Mouse (Mus musculus) liver, adult 2 months (tissue): Measurements from ENCODE around the gene Zfp62. TPM values are rescaled to one million over a fixed set of nuclear protein-coding genes. Genes with fewer than 3 reads are reported as not detected.

ENCODE experiments used
- DNase-seq: peaks from one replicate; pipeline ENCODE4 v3.0.0-alpha.2; 2011; ENCODE audit warnings: low read depth, low spot score; ENCODE audit errors: extremely low read depth
- H3K27ac ChIP-seq: fragments of 200-500 bp; replicated peaks from 2 replicates; pipeline ENCODE4 v1.5.1; 2012; ENCODE audit warnings: low read depth, mild to moderate bottlenecking, control low read depth, inconsistent platforms, low read length; ENCODE audit not compliant: insufficient read depth
- H3K27me3 ChIP-seq: fragments of 200-500 bp; 2 replicates; pipeline ENCODE4 v1.6.1; 2012; ENCODE audit warnings: mild to moderate bottlenecking, moderate library complexity, low read length, inconsistent platforms; ENCODE audit not compliant: control insufficient read depth, insufficient read depth
- H3K36me3 ChIP-seq: fragments of 200-500 bp; 2 replicates; pipeline ENCODE4 v1.6.1; 2012; ENCODE audit warnings: low read length, inconsistent platforms; ENCODE audit not compliant: control insufficient read depth, insufficient read depth
- H3K4me1 ChIP-seq: fragments of 200-500 bp; 2 replicates; pipeline ENCODE4 v1.6.1; 2011; ENCODE audit warnings: low read length; ENCODE audit not compliant: control insufficient read depth, insufficient read depth
- H3K4me3 ChIP-seq: fragments of 200-500 bp; 2 replicates; pipeline ENCODE4 v1.5.1; 2011; ENCODE audit warnings: low read depth, mild to moderate bottlenecking, control low read depth, low read length, moderate library complexity; ENCODE audit not compliant: insufficient read depth
- H3K79me2 ChIP-seq: fragments of 200-500 bp; 2 replicates; pipeline ENCODE4 v1.6.1; 2012; ENCODE audit warnings: inconsistent platforms, mild to moderate bottlenecking, low read length, moderate library complexity; ENCODE audit not compliant: control insufficient read depth, insufficient read depth
- H3K9ac ChIP-seq: fragments of 200-500 bp; 2 replicates; pipeline ENCODE4 v1.6.1; 2012; ENCODE audit warnings: low read depth, mild to moderate bottlenecking, control low read depth, inconsistent platforms, low read length
- CTCF ChIP-seq: fragments of 200-500 bp; IDR thresholded peaks from 2 replicates; pipeline ENCODE4 v1.5.1; 2011; ENCODE audit warnings: low read depth, low read length, control low read depth
- POLR2A ChIP-seq: fragments of 200-500 bp; IDR thresholded peaks from 2 replicates; pipeline ENCODE4 v1.6.1; 2011; ENCODE audit warnings: low read length, control low read depth; ENCODE audit not compliant: insufficient read depth; ENCODE audit errors: extremely low read depth
- WGBS: fragments of 180-500 bp; shearing (Covaris S2); methylation state at CpG from one replicate; pipeline ENCODE4 v1.1.7; 2018; 5-methylcytosine and 5-hydroxymethylcytosine counted together
- polyA plus RNA-seq: library from polyadenylated mRNA; depleted of rRNA; stranded (reverse); fragments of >200 nt; gene quantifications from 2 replicates; pipeline ENCODE4 v1.2.3, GENCODE M21; 2012
- total RNA-seq: library from RNA; depleted of rRNA; stranded (reverse); fragments of >200 nt; gene quantifications from 2 replicates; pipeline ENCODE4 v1.2.3, GENCODE M21; 2014

Zfp62 gene
- total and polyA plus RNA-seq, 2 experiments, result 1.4 to 18.3 TPM

DNA sequence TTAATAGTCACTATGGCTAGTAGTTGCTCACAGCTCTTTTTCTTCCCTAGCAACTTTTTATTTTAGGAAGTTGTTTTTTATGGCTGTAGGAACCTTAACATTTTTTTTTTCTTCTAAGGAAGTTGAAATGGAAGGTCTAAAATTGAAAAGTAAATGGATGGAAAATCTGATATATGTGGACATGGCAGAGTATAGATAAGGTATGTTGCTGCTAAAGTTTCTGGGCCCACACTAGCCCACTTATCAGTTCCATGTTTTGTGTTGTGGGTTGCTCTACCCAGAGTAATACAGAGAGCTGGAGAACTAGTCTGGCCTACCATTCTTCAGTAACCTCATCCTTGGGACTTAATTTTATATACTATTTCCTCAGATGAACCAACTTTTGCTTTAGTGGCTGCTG, 9.5 kb downstream of the Zfp62 start:
- Histone ChIP-seq H3K9ac (no peak overlapping the region), H3K36me3 (peaks cover 31% of the 10 kb centered on the region), H3K27ac (no peak overlapping the region), H3K79me2 (peaks cover 8% of the 10 kb centered on the region; the same call in 1 of the 2 replicates), H3K4me1 (peaks cover 9% of the 10 kb centered on the region; the same call in 1 of the 2 replicates), H3K4me3 (no peak overlapping the region), H3K27me3 (no peaks in the 10 kb centered on the region)
- DNase-seq, result no peak
- TF ChIP-seq POLR2A, result no peak
- TF ChIP-seq CTCF, result no peak

DNA sequence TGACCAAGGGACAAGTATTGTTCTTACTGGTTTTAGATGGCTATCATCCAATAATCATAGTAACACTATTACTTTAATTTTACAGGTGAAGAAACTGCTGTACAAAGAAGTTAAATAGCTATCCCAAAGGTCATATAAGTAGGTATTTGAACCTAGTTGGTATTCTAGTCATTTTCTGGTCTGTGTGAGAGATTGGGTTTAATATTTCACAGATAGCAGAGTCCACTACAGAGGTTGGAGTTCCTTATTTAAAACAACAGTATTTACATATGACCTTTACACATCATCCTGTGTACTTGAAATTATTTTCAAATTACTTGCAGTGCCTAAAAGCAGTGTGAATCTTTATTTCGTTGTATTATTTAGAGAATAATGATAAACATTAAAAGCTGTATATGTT, 10.4 kb downstream of the Zfp62 start:
- H3K9ac ChIP-seq, result no peak overlapping the region
- TF ChIP-seq CTCF (no peak), POLR2A (no peak)
- H3K27me3 ChIP-seq, result no peaks in the 10 kb centered on the region
- peaks cover 9% of the 10 kb centered on the region; the same call in 1 of the 2 replicates for H3K4me1 ChIP-seq
- no peak overlapping the region for H3K4me3 ChIP-seq
- H3K79me2 ChIP-seq, result peaks cover 6% of the 10 kb centered on the region; the same call in 1 of the 2 replicates
- 54% methylated on average over 1 of the region's 1 CpGs for WGBS
- H3K27ac ChIP-seq, result no peak overlapping the region
- DNase-seq, result peak; percentile 78
- H3K36me3 ChIP-seq, result peaks cover 31% of the 10 kb centered on the region

DNA sequence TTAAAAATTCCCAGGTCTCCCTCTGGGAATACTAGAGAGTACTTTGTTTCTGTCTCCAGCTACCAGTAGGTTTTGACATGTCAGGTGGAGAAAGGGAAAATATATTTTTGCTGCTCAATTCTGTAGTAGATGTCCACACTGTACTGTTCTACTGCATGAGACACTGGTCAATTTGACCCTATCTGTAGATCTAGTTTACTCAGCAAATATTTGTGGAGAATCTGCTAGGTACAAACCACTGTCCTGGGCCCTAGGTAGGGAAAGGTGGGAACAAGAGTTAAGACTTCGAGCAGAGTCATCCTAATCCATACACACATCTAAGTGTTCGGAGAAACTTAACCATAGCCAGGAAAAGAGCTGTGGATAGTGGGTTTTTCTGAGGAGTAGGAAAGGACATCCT, 16.2 kb downstream of the Zfp62 start:
- H3K9ac ChIP-seq, result no peak overlapping the region
- H3K27ac ChIP-seq, result no peak overlapping the region
- H3K4me3 ChIP-seq, result no peak overlapping the region
- no peaks in the 10 kb centered on the region for H3K27me3 ChIP-seq
- H3K36me3 ChIP-seq, result peaks cover 29% of the 10 kb centered on the region
- DNase-seq, result no peak
- no peaks in the 10 kb centered on the region for H3K79me2 ChIP-seq
- TF ChIP-seq POLR2A, result no peak
- no peak for TF ChIP-seq CTCF
- WGBS, result 40% methylated on average over 2 of the region's 2 CpGs
- no peaks in the 10 kb centered on the region; the same call in 1 of the 2 replicates for H3K4me1 ChIP-seq

DNA sequence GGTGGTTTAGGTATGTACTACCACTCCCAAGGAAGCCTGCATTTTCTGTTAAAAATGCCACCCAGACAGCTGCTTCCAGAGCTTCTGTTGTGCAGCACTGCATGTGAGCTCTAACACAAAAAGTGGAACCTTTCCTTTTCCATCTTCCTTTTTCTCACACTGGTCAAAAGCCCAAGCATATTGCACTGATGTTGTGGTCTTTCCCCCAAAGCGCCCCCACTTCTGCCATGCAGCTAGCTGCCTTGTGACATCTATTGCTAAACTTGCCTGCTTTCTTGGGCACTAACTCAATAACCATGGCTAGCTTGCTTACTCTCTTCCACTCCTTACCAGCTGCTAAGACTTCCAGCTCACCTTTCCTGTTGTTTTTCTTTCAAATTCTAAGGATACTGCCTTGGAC, 21.4 kb downstream of the Zfp62 start:
- no peak overlapping the region for H3K27ac ChIP-seq
- 46% methylated on average over 1 of the region's 1 CpGs for WGBS

DNA sequence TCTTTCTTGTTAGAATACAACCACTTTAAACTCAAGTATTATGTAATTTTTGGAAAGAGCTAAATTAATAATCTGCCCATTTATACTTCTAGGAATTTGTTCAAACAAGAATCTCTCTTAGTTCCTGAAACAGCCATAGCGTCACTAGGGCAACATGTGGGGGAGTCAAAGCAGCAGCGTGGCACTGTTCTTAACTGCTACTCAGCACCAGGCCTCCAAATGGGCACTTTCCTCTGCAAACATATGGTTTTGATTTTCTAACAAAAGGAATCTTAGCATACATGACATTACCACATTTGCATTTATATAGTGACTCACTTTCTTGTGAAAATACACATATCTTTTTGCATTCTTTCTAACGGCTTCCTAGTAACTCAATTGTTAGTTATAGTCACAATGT, 29.7 kb downstream of the Zfp62 start:
- TF ChIP-seq CTCF, result no peak
- TF ChIP-seq POLR2A, result no peak
- 84% methylated on average over 3 of the region's 3 CpGs for WGBS
- no peak overlapping the region for H3K9ac ChIP-seq
- peaks cover 21% of the 10 kb centered on the region for H3K4me1 ChIP-seq
- no peaks in the 10 kb centered on the region for H3K36me3 ChIP-seq
- no peak overlapping the region for H3K4me3 ChIP-seq
- no peaks in the 10 kb centered on the region for H3K27me3 ChIP-seq
- no peak for DNase-seq
- no peak overlapping the region for H3K27ac ChIP-seq
- H3K79me2 ChIP-seq, result no peaks in the 10 kb centered on the region

More for the DNA sequence above, 21.4 kb downstream of the Zfp62 start:
- H3K4me1 ChIP-seq, result no peaks in the 10 kb centered on the region; the same call in 1 of the 2 replicates
- H3K9ac ChIP-seq, result no peak overlapping the region
- H3K36me3 ChIP-seq, result no peaks in the 10 kb centered on the region
- no peaks in the 10 kb centered on the region for H3K79me2 ChIP-seq
- H3K4me3 ChIP-seq, result no peak overlapping the region
- TF ChIP-seq POLR2A (no peak), CTCF (no peak)
- no peaks in the 10 kb centered on the region for H3K27me3 ChIP-seq
- DNase-seq, result no peak

DNA sequence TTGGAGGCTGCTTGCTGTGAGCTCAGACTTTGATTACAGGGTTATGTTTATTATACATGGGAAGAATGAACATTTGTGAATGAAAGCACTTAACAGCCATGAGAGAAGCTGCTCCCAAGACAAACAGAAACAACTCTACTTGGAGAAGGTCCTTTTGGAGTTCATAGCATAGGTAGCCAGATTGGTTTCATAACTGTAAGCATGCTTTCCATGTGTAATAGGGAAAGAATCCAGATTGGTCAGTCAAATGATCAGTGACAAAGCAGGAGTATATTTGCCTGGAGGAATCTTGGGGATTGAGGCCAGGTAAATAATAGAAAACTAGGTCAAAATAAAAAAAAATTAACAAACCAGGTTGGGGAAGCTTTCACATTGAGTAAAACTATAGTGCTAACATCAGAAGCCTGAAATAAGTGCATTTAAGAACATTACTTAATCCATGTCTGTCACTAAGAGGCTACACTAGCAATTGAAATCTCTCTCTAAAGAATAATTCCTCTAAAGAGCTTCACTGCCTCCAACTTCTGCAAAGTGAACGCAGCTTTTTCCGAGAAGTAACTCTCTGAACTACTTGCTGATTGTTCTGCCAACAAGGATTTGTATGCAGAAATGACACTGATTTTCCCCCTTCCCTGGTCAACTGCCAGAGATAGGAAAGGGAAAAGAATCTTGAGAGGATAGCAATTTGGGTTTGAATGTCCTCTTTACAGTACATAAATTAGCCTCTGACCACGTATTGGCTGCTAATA, 32.5 kb downstream of the Zfp62 start:
- Histone ChIP-seq H3K4me3 (no peak overlapping the region), H3K4me1 (peaks cover 21% of the 10 kb centered on the region), H3K27ac (no peak overlapping the region), H3K9ac (no peak overlapping the region), H3K27me3 (no peaks in the 10 kb centered on the region), H3K36me3 (no peaks in the 10 kb centered on the region), H3K79me2 (no peaks in the 10 kb centered on the region)
- 37% methylated on average over 3 of the region's 3 CpGs for WGBS
- peak; percentile 91 for DNase-seq
- TF ChIP-seq CTCF (no peak), POLR2A (no peak)
